ENCODE assay signal across 8 mouse cellular contexts in the genomic region with DNA sequence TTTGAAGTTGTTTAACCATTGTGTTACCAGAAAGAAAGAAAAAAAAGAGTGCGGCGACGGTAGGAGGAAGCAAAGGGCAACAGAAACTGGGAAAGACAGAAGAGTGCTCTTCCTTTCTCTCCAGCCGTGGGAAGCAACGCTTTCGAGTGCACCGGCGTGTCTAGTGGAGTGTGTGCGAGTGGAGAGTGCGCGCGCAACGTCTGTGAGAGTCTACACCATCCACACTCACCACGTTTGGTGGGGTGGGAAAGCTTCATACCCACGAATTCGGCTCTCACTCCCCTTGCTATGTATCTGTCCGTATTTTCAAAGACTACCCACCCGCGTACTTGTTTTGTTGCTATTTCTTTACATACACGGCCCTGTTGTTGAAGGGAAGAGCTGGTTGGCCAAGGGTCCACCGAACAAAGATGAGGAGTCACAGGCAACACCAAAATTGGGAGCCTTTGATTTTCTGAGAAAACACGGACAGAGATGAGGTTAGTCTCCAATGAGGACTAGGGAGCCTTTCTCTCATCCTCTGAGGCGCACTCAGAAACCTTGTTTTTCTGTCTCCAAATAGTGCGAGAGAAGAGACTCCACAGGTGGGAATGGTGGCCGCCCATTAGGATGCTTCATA. TPM values are rescaled to one million over a fixed set of nuclear protein-coding genes. Genes with fewer than 3 reads are reported as not detected.
A peak's percentile ranks its signal among the peaks of the same experiment; 100 is the strongest.
DNase-seq lines count a peak whose midpoint lies in the region; ATAC-seq and TF ChIP-seq lines count a peak whose summit lies in the region.

No protein-coding gene starts in this region.

- H3K79me2 ChIP-seq in liver, adult 2 months (ENCODE audit: control insufficient read depth, insufficient read depth, low read length): no peaks in the 10 kb centered on the region

- peaks cover 7% of the 10 kb centered on the region for H3K9me3 ChIP-seq in embryonic facial prominence, embryonic 14.5 days (ENCODE audit: control insufficient read depth, low read length)
- peaks cover 3% of the 10 kb centered on the region; the same call in 1 of the 2 replicates for H3K9me3 ChIP-seq in limb, embryonic 11.5 days (ENCODE audit: control insufficient read depth, low read length)

- peak overlapping the region; percentile 35 for H3K4me2 ChIP-seq in embryonic facial prominence, embryonic 14.5 days (ENCODE audit: low read depth, low read length)
- no peak overlapping the region for H3K4me2 ChIP-seq in limb, embryonic 11.5 days (ENCODE audit: low read depth, severe bottlenecking)

- H3K36me3 ChIP-seq in liver, adult 2 months (ENCODE audit: control insufficient read depth, insufficient read depth, low read length): no peaks in the 10 kb centered on the region
- no peaks in the 10 kb centered on the region for H3K36me3 ChIP-seq in embryonic facial prominence, embryonic 14.5 days (ENCODE audit: control insufficient read depth, insufficient read depth, low read length)
- H3K36me3 ChIP-seq in limb, embryonic 11.5 days (ENCODE audit: control insufficient read depth, insufficient read depth, low read length): no peaks in the 10 kb centered on the region

- ATAC-seq in embryonic facial prominence, embryonic 14.5 days (ENCODE audit: low read depth): no peak
- ATAC-seq in limb, embryonic 11.5 days (ENCODE audit: insufficient number of reproducible peaks, low FRiP score, low TSS enrichment, low read depth): no peak

- peaks cover 49% of the 10 kb centered on the region for H3K27me3 ChIP-seq in liver, adult 2 months (ENCODE audit: control insufficient read depth, insufficient read depth, low read length)
- peaks cover 92% of the 10 kb centered on the region for H3K27me3 ChIP-seq in embryonic facial prominence, embryonic 14.5 days (replicated peaks; ENCODE audit: control insufficient read depth, insufficient read depth, low read length)
- H3K27me3 ChIP-seq in limb, embryonic 11.5 days (ENCODE audit: control insufficient read depth, insufficient read depth, low read length): peaks cover 78% of the 10 kb centered on the region

- no peak for DNase-seq in liver, adult 2 months (ENCODE audit: extremely low read depth, low read depth, low spot score)
- no peak for DNase-seq in liver
- DNase-seq in embryonic facial prominence, embryonic 14.5 days (ENCODE audit: low spot score): no peak
- peak; percentile 28 for DNase-seq in limb, embryonic 11.5 days (ENCODE audit: low spot score)
- DNase-seq in retina, embryonic 14.5 days (ENCODE audit: low spot score): peak; percentile 27
- DNase-seq in urinary bladder, postnatal 14 days (ENCODE audit: low spot score): no peak
- DNase-seq in right cerebral cortex, postnatal 14 days: no peak
- DNase-seq in thymus, postnatal 25 days: no peak

- peak overlapping the region; percentile 32 for H3K4me3 ChIP-seq in liver, adult 2 months (ENCODE audit: insufficient read depth, low read depth, low read length)
- H3K4me3 ChIP-seq in embryonic facial prominence, embryonic 14.5 days (ENCODE audit: low read depth, low read length): peak overlapping the region; percentile 25
- no peak overlapping the region for H3K4me3 ChIP-seq in limb, embryonic 11.5 days (ENCODE audit: low read depth, low read length)

- peaks cover 11% of the 10 kb centered on the region for H3K4me1 ChIP-seq in liver, adult 2 months (ENCODE audit: control insufficient read depth, insufficient read depth, low read length)
- H3K4me1 ChIP-seq in embryonic facial prominence, embryonic 14.5 days (ENCODE audit: control insufficient read depth, insufficient read depth, low read length): peaks cover 12% of the 10 kb centered on the region; the same call in 1 of the 2 replicates
- peaks cover 4% of the 10 kb centered on the region for H3K4me1 ChIP-seq in limb, embryonic 11.5 days (ENCODE audit: control insufficient read depth, insufficient read depth, low read length)

- WGBS in liver, adult 2 months: 5% methylated on average over 25 of the region's 25 CpGs
- 3% methylated on average over 25 of the region's 25 CpGs for whole genome bisulfite sequencing in embryonic facial prominence, embryonic 14.5 days
- WGBS in limb, embryonic 11.5 days: 3% methylated on average over 25 of the region's 25 CpGs

- H3K27ac ChIP-seq in liver, adult 2 months (replicated peaks; ENCODE audit: insufficient read depth, low read depth, low read length): no peak overlapping the region
- no peak overlapping the region for H3K27ac ChIP-seq in embryonic facial prominence, embryonic 14.5 days (replicated peaks; ENCODE audit: low read depth, low read length)
- no peak overlapping the region for H3K27ac ChIP-seq in limb, embryonic 11.5 days (replicated peaks; ENCODE audit: low read depth, low read length)

- no peak for TF ChIP-seq CTCF in liver, adult 2 months (IDR thresholded peaks at IDR 0.05; ENCODE audit: low read depth, low read length)

- H3K9ac ChIP-seq in liver, adult 2 months (ENCODE audit: low read depth, low read length): no peak overlapping the region
- H3K9ac ChIP-seq in embryonic facial prominence, embryonic 14.5 days (ENCODE audit: low read depth, low read length): no peak overlapping the region
- no peak overlapping the region for H3K9ac ChIP-seq in limb, embryonic 11.5 days (ENCODE audit: low read length)

- TF ChIP-seq POLR2A in liver, adult 2 months (IDR thresholded peaks at IDR 0.05; ENCODE audit: extremely low read depth, insufficient read depth, low read length): no peak

RNA-seq across cellular contexts. Expression of a gene that starts 0.8 kb away (rescaled TPM):
- total RNA-seq in liver, adult 2 months (2014; rRNA removed): not detected in 2 replicates
- polyA plus RNA-seq in liver, adult 2 months (2012; rRNA removed): not detected in 2 replicates
- polyA plus RNA-seq in embryonic facial prominence, embryonic 14.5 days (2014; fragmentation: Nextera tagmentation; extraction: Ambion mirVana): not detected in 2 replicates
- polyA plus RNA-seq in limb, embryonic 11.5 days (2014; fragmentation: Nextera tagmentation; extraction: Ambion mirVana): not detected in 2 replicates

Comparison
In these comparisons a context has a peak if more than half of its experiments do, and no peak if none do; other contexts are left out.
1. DNase-seq: peak in limb, embryonic 11.5 days (single experiment) and retina, embryonic 14.5 days (single experiment); none in liver, adult 2 months (single experiment), liver (single experiment), embryonic facial prominence, embryonic 14.5 days (single experiment), urinary bladder, postnatal 14 days (single experiment), right cerebral cortex, postnatal 14 days (single experiment) and thymus, postnatal 25 days (single experiment).